Mouse (Mus musculus) adrenal gland, adult 2 months (tissue): Measurements from ENCODE around the gene Klra5. TPM values are rescaled to one million over a fixed set of nuclear protein-coding genes. Genes with fewer than 3 reads are reported as not detected.
"Not testable (repeated sequence)": the region's sequence is repeated elsewhere in the genome, so short reads cannot be mapped to it uniquely, and the experiment has no call there.

Experiments used
- DNase-seq: peaks from one replicate; pipeline ENCODE4 v3.0.0; 2021
- long read RNA-seq: library from polyadenylated mRNA; stranded (forward); transcript quantifications from one replicate; pipeline ENCODE4 v2.0.0, GENCODE M21; 2021
- polyA plus RNA-seq: library from polyadenylated mRNA; depleted of rRNA; stranded (reverse); fragments of >200 nt; gene quantifications from 2 replicates; pipeline ENCODE4 v1.2.3, GENCODE M21; 2012; rRNA removed
- total RNA-seq, 2 experiments: library from RNA; stranded (reverse); gene quantifications; 2 replicates each; pipeline ENCODE4 v1.2.3; 2021

Gene Klra5
- not detected for total RNA-seq
- not detected in 2 replicates for polyA plus RNA-seq
- long read RNA-seq: 0 reads

- not testable (repeated sequence) for DNase-seq
Measured at GRCm38 (mm10) chr6:129917476-129917946, at the start of gene Klra5. Gene Klra5, minus strand, starts transcription at chr6:129917650.

- DNase-seq: no peak
Measured at GRCm38 (mm10) chr6:129916996-129917395, 454 bp downstream of the Klra5 start.

GRCm38 (mm10) chr6:129882525-129882924 is 34.9 kb downstream of the Klra5 start:
- DNase-seq: no peak

GRCm38 (mm10) chr6:129876549-129876948 is 40.9 kb downstream of the Klra5 start, which contains the start of gene Klra17:
Gene Klra17, minus strand, starts transcription at chr6:129876672.
- DNase-seq: no peak

GRCm38 (mm10) chr6:129862349-129862748 is 55.1 kb downstream of the Klra5 start, which contains the start of gene Gm17631:
Gene Gm17631, plus strand, starts transcription at chr6:129862649.
- DNase-seq: not testable (repeated sequence)

Other genes starting within 250 kb of the Klra5 start
- not detected for gene Klrc1, start 238.7 kb downstream of the Klra5 start, total RNA-seq
- gene Klrc1, start 238.7 kb downstream of the Klra5 start, polyA plus RNA-seq: 0.25 TPM in 1 of 2 replicates, not detected in the other
- not detected for gene Klri1, start 200.5 kb downstream of the Klra5 start, total RNA-seq
- gene Klri1, start 200.5 kb downstream of the Klra5 start, polyA plus RNA-seq: not detected in 2 replicates
- under 1 TPM in 1 of 2 experiments, not detected in 1; 0.14 TPM for gene Klri2, start 177.2 kb downstream of the Klra5 start, total RNA-seq
- not detected in 2 replicates for gene Klri2, start 177.2 kb downstream of the Klra5 start, polyA plus RNA-seq
- not detected for gene Gm156, start 133.4 kb downstream of the Klra5 start, total RNA-seq
- not detected in 2 replicates for gene Gm156, start 133.4 kb downstream of the Klra5 start, polyA plus RNA-seq
- not detected for gene Gm17631, start 55.0 kb downstream of the Klra5 start, total RNA-seq
- not detected in 2 replicates for gene Gm17631, start 55.0 kb downstream of the Klra5 start, polyA plus RNA-seq
- gene Klra17, start 41.0 kb downstream of the Klra5 start, total RNA-seq: not detected
- gene Klra17, start 41.0 kb downstream of the Klra5 start, polyA plus RNA-seq: 0.11 TPM in 1 of 2 replicates, not detected in the other
- gene Klra6, start 109.3 kb upstream of the Klra5 start, total RNA-seq: under 1 TPM in 1 of 2 experiments, not detected in 1; 0.28 TPM
- not detected in 2 replicates for gene Klra6, start 109.3 kb upstream of the Klra5 start, polyA plus RNA-seq
- gene Klra4, start 149.6 kb upstream of the Klra5 start, total RNA-seq: under 1 TPM in 1 of 2 experiments, not detected in 1; 0.86 TPM
- not detected in 2 replicates for gene Klra4, start 149.6 kb upstream of the Klra5 start, polyA plus RNA-seq
- under 1 TPM in 1 of 2 experiments, not detected in 1; 0.24 TPM for gene Klra8, start 212.2 kb upstream of the Klra5 start, total RNA-seq
- not detected in 2 replicates for gene Klra8, start 212.2 kb upstream of the Klra5 start, polyA plus RNA-seq